Mouse (Mus musculus) lung, postnatal 0 days (tissue): ENCODE data around the gene Dctn3.

Experiments
- CTCF ChIP-seq: IDR thresholded peaks from 2 replicates; pipeline ENCODE4 v1.5.1; 2016; ENCODE audit warnings: antibody characterized with exemption, mild to moderate bottlenecking
- EP300 ChIP-seq: IDR thresholded peaks from 2 replicates; pipeline ENCODE4 v1.6.1; 2016; ENCODE audit warnings: antibody characterized with exemption, mild to moderate bottlenecking, control low read depth

DNA sequence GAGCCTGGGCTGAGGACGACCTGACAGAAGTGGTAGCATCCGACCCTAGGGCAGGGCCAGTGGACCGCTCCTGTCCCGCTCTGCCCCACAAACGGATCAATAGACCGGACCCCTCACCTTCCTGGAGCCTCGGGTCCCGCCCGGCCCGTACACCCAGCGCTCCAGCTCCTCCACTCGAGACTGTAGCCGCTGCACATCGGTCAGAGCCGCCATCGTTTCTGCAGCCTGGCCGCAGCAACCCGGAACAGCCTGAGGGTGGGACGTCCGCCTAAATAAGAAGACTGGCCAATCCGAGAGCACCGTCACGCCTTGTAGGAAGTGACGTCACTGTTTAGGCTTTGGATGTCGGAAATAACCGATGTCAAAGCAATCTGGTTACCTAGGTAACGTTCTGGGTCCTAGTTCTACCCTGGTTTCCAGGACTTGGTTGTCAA is at the start of gene Dctn3:
- TF ChIP-seq EP300, result no peak
- no peak for TF ChIP-seq CTCF
